Mouse (Mus musculus) stomach, embryonic 16.5 days (tissue): ENCODE results near the gene Ptpn14. TPM values are rescaled to one million over a fixed set of nuclear protein-coding genes. Genes with fewer than 3 reads are reported as not detected.
A peak's percentile ranks its signal among the peaks of the same experiment; 100 is the strongest.
"Not testable (repeated sequence)": the region's sequence is repeated elsewhere in the genome, so short reads cannot be mapped to it uniquely, and the experiment has no call there.

Source experiments
- ATAC-seq: fragments of 200-750 bp; cut with Nextera tagmentation; 2 replicates; pipeline ENCODE4 v1.8.0; 2017; ENCODE audit warnings: moderate number of reproducible peaks, moderate TSS enrichment; ENCODE audit not compliant: insufficient read depth, low FRiP score
- H3K27ac ChIP-seq: fragments of 300-500 bp; sonication (generic); 2 replicates; pipeline ENCODE4 v1.5.1; 2014; ENCODE audit warnings: low read length
- H3K27me3 ChIP-seq: fragments of 300-500 bp; sonication (generic); 2 replicates; pipeline ENCODE4 v1.6.1; 2014; ENCODE audit warnings: low read length, control low read depth, mixed read lengths; ENCODE audit not compliant: control insufficient read depth, insufficient read depth
- H3K36me3 ChIP-seq: fragments of 300-500 bp; sonication (generic); 2 replicates; pipeline ENCODE4 v1.6.1; 2014; ENCODE audit warnings: low read length; ENCODE audit not compliant: control insufficient read depth, insufficient read depth
- H3K4me1 ChIP-seq: fragments of 300-500 bp; sonication (generic); 2 replicates; pipeline ENCODE4 v1.6.1; 2014; ENCODE audit warnings: low read length, control low read depth, mixed read lengths; ENCODE audit not compliant: control insufficient read depth, insufficient read depth
- H3K4me2 ChIP-seq: fragments of 300-500 bp; sonication (generic); 2 replicates; pipeline ENCODE4 v1.6.1; 2014; ENCODE audit warnings: low read depth, low read length, mixed read lengths
- H3K4me3 ChIP-seq: fragments of 300-500 bp; sonication (generic); replicated peaks from 2 replicates; pipeline ENCODE4 v1.5.1; 2014; ENCODE audit warnings: mild to moderate bottlenecking, low read length
- H3K9ac ChIP-seq: fragments of 300-500 bp; sonication (generic); 2 replicates; pipeline ENCODE4 v1.6.1; 2014; ENCODE audit warnings: low read length
- H3K9me3 ChIP-seq: fragments of 300-500 bp; sonication (generic); replicated peaks from 2 replicates; pipeline ENCODE4 v1.6.1; 2016; ENCODE audit warnings: low read length, control low read depth; ENCODE audit not compliant: control insufficient read depth
- WGBS: fragments of 180-500 bp; shearing (Covaris S2); extraction: QIAGEN DNeasy Blood & Tissue Kit; methylation state at CpG from one replicate; pipeline ENCODE4 v1.1.7; 2014; 5-methylcytosine and 5-hydroxymethylcytosine counted together
- polyA plus RNA-seq: library from polyadenylated mRNA; unstranded; fragments of >200 nt; fragmentation: Nextera tagmentation; extraction: Ambion mirVana; gene quantifications from 2 replicates; pipeline ENCODE4 v1.2.1, GENCODE M21; 2015

Gene Ptpn14
- polyA plus RNA-seq: 8.4 and 8.7 TPM in 2 replicates

DNA sequence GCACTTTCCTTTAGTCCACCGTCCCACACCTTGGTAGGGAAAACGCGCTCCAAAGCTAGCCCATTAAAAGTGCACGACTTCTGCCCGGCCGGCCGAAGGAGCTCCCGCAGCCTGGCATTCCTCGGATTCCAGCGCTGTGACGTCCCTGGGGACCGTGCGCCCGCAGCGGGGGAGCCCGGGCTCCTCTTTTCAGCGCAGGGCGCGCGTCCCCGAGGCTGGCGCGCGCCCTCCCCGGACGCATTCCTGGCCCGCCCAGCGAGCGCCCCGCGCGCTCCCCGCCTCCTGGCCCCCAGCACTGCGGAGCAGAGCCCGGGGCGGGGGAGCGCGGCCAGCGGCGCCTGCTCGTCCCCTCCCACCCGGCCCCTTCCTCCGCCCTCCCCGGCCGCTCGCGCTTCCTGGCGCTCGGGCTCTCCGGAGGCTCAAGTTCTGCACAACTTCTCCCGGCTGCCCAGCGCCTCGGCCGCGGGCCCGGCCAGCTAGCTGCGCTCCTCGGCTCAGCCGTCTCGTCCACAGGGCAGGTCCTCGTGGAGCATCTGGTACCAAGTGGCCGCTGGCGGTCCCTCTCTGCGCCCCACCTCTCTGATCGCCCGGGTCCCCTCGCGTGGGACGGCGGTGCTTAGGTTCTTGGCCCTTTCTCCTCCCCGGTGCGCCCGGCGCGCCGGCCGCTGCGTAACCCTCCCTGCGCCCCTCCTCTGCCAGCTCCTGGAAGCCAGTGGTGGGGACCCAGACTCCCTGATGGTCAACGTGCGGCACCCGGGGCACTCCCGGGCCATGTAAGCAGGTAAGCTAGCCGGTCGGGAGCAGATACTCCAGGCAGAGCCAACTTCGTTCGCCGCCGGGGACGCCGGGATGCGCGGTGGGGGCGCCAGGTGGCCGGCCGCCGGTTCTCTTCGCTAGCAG is at the start of gene Ptpn14:
TSS of gene Ptpn14 (plus strand) at position 385 of the 900 bp plus-strand sequence.
- Histone ChIP-seq H3K9ac (peak within 1 kb of the TSS; percentile 96), H3K27me3 (no peaks in the 10 kb centered on the region), H3K4me2 (peak within 1 kb of the TSS; percentile 85), H3K4me1 (peaks cover 35% of the 10 kb centered on the region), H3K36me3 (no peaks in the 10 kb centered on the region), H3K9me3 (no peaks in the 10 kb centered on the region), H3K27ac (peak within 1 kb of the TSS; percentile 99), H3K4me3 (peak within 1 kb of the TSS; percentile 98)
- peak; percentile 95 for ATAC-seq
- under 1% methylated on average over 89 of the region's 98 CpGs for WGBS

DNA sequence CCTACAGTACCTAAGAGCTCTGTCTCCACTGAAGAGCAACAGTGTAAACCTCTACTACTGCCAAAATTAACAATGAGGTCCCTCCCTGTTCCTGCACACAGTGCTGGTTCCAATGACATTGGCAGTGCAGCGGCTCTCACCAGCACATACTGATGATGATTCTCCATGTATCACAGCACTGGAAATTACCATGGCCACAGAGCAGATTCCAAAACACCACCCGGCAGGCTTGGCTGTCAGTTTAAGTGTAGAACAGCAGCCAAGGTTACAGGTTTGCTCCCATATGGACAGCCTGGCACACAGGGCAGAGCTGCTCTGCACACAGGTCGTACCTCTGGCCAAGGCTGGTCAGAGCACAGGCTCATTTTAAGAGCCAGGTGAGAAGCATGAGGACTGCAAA is 48.5 kb upstream of the Ptpn14 start:
- H3K9me3 ChIP-seq: no peaks in the 10 kb centered on the region
- H3K4me2 ChIP-seq: no peak overlapping the region
- no peaks in the 10 kb centered on the region for H3K4me1 ChIP-seq
- no peak overlapping the region for H3K4me3 ChIP-seq
- H3K9ac ChIP-seq: no peak overlapping the region
- H3K36me3 ChIP-seq: peaks cover 36% of the 10 kb centered on the region
- no peak overlapping the region for H3K27ac ChIP-seq
- H3K27me3 ChIP-seq: no peaks in the 10 kb centered on the region
- no peak for ATAC-seq
- 93% methylated on average over 3 of the region's 3 CpGs for WGBS

DNA sequence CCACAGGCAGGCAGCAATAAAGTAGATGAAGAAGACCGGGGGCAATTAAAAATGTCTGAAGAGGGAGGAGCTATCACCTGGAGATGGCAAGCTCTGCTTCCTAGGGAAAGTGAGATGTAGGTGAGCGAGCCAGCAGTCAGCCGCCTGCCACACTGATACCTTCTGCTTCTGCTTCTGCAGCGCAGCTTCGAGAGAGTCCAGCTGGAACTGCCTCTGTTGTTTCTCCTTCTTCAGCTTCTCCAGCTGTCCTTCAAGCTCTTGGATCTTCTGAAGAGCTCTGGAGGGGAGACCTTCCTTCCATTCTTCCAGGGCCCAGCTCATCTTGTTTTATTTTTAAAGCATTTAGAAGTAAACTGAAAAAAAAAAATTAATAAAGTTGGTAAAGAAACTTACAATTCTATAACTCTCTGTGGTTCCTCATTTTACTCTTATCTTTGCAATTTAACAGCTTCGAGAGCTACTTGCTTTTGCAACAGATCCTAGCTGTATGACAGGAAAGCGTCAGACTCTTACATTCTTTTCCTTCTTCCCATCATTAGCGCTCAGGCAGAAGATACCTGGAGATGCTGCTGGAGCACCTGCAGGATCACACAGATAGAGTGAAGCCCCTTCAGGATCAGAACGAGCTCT is 43.2 kb upstream of the Ptpn14 start:
- Histone ChIP-seq H3K27me3 (no peaks in the 10 kb centered on the region), H3K9me3 (no peaks in the 10 kb centered on the region), H3K4me1 (peaks cover 31% of the 10 kb centered on the region), H3K9ac (no peak overlapping the region), H3K4me2 (no peak overlapping the region), H3K27ac (no peak overlapping the region), H3K4me3 (no peak overlapping the region), H3K36me3 (peaks cover 25% of the 10 kb centered on the region)
- 91% methylated on average over 9 of the region's 9 CpGs for WGBS
- ATAC-seq: no peak

DNA sequence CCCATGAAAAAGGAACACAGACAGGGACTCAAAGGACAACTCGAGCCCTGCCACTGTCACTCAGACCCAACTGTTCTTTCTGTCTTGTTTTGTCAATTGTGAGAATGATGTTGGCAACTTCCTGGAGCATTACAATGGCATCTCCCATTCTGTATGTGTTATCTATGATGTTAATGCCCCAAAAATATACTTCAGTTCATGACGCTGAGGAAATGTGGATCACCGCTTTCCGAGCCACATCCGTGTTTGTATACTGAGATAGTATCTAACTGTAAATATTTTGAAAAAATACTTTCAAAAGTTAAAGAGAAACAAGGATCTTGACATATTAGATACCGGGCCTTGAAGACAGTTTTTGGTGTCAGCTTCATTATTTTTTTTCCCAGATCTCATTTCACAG is 42.0 kb upstream of the Ptpn14 start:
- no peak overlapping the region for H3K27ac ChIP-seq
- 67% methylated on average over 6 of the region's 6 CpGs for WGBS
- peak overlapping the region; percentile 59; the same call in 1 of the 2 replicates for H3K4me2 ChIP-seq
- ATAC-seq: no peak
- peaks cover 31% of the 10 kb centered on the region for H3K4me1 ChIP-seq
- no peaks in the 10 kb centered on the region for H3K9me3 ChIP-seq
- peak overlapping the region; percentile 27; the same call in 1 of the 2 replicates for H3K4me3 ChIP-seq
- no peak overlapping the region for H3K9ac ChIP-seq
- peaks cover 25% of the 10 kb centered on the region; the same call in 1 of the 2 replicates for H3K36me3 ChIP-seq
- no peaks in the 10 kb centered on the region for H3K27me3 ChIP-seq

DNA sequence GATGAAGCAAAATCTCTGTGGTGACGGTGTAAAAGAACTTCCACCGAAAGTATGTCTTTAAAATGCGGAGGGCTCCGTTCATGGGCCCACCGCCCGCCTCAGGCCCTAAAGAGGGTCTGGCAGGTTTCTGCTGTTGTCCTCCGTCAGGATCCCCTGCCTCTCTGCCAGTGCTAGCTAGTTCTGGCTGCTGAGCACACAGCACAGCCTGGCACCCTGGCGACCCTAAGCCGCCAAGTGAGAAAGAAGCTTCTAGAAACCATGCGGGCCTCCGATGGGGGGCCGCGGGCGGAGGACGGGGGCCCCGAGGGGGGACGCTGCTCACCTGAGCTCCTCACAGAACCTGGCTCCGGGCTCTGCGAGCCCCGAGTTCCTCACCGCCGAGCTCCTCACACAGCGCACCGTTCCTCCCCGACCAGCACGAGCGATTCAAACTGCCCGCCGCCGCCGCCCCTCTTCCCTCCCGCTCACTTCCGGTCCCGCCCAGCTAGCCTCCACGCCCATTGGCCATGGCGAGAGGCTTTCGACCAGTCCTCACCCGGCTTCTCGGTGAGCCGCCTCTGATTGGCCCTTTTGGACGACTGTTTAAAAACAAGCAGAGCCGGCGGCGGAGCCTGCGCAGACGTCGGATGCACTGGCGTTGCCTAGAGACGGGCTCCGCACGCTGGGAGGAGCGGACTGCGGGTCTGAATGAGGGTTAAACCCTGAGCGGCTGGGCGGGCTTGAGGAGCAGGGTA is 40.2 kb upstream of the Ptpn14 start, which contains the start of gene Cenpf:
TSS of gene Cenpf (minus strand) at position 433 of the 734 bp plus-strand sequence.
- H3K9ac ChIP-seq: peak within 1 kb of the TSS; percentile 71
- H3K4me3 ChIP-seq: peak within 1 kb of the TSS; percentile 68
- no peak within 1 kb of the TSS for H3K27ac ChIP-seq
- WGBS: under 1% methylated on average over 54 of the region's 55 CpGs
- peak; percentile 100 for ATAC-seq
- no peaks in the 10 kb centered on the region for H3K27me3 ChIP-seq
- H3K9me3 ChIP-seq: no peaks in the 10 kb centered on the region
- peaks cover 31% of the 10 kb centered on the region for H3K4me1 ChIP-seq
- H3K4me2 ChIP-seq: peak within 1 kb of the TSS; percentile 69
- peaks cover 13% of the 10 kb centered on the region; the same call in 1 of the 2 replicates for H3K36me3 ChIP-seq

DNA sequence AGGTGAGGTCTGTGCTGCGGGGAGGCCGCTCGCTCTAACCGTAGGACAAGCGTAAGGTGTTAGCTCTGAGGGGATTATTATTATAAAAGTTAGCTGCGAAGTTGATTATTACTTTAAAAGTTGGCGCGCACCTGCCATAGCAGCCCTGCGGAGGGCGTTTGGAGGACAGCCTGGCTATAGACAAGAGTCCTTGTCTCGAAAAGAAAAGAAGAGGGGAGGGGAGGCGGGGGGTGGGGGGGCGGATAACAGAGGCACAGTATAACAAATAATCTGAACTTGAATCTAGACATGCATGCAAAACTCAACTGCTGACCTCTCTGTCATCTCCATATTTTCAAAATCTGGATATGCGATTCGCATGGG is 39.7 kb upstream of the Ptpn14 start:
- H3K27me3 ChIP-seq: no peaks in the 10 kb centered on the region
- H3K9me3 ChIP-seq: no peaks in the 10 kb centered on the region
- peak overlapping the region; percentile 67 for H3K9ac ChIP-seq
- H3K36me3 ChIP-seq: 0 out of 2 replicates have a peak, but pooled peaks cover 10% of the 10 kb centered on the region
- ATAC-seq: no peak
- no peak overlapping the region for H3K27ac ChIP-seq
- peak overlapping the region; percentile 68 for H3K4me3 ChIP-seq
- peak overlapping the region; percentile 69 for H3K4me2 ChIP-seq
- peaks cover 31% of the 10 kb centered on the region for H3K4me1 ChIP-seq
- WGBS: under 1% methylated on average over 15 of the region's 15 CpGs

DNA sequence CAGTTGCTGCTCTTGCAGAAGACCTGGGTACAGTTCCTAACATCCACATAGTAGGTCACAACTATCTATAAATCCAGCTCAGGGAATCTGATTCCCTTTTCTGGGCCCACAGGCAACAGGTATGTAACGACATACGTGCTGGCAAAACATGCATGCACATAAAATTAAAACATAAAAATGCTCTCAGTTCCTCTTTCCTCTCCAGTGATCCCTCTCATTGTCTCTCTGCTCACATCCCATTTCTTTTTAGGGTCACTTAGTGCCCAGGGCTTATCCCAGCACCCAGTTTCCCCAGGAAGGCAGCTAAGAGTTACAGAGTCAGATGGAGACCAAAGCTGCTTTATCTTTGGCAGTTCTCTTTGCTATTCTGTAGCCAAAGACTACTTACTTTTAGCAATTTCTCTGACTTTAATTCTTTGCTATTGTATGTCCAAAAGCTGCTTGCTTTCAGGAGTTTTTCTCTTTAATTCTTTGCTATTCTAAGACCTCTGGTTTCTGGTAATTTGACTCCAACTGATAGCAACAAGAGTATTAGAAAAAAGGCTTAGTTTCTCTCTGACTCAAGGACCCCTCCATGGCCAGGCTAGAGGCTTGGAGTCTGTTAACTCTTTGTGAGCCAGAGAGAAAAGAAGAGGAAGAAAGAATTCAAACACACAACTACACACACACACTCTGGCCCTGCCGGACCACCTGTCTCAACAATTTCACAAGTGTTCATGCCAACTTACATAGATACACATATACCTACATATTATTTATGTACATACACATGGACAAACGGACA is 38.8 kb upstream of the Ptpn14 start:
- H3K4me2 ChIP-seq: peak overlapping the region; percentile 69
- H3K9ac ChIP-seq: 0 out of 2 replicates have a peak overlapping the region, but pooled peaks have one; percentile 26
- H3K27ac ChIP-seq: no peak overlapping the region
- H3K36me3 ChIP-seq: 0 out of 2 replicates have a peak, but pooled peaks cover 4% of the 10 kb centered on the region
- 38% methylated on average over 4 of the region's 4 CpGs for WGBS
- peaks cover 31% of the 10 kb centered on the region for H3K4me1 ChIP-seq
- no peaks in the 10 kb centered on the region for H3K9me3 ChIP-seq
- ATAC-seq: no peak
- peak overlapping the region; percentile 68 for H3K4me3 ChIP-seq
- H3K27me3 ChIP-seq: no peaks in the 10 kb centered on the region

DNA sequence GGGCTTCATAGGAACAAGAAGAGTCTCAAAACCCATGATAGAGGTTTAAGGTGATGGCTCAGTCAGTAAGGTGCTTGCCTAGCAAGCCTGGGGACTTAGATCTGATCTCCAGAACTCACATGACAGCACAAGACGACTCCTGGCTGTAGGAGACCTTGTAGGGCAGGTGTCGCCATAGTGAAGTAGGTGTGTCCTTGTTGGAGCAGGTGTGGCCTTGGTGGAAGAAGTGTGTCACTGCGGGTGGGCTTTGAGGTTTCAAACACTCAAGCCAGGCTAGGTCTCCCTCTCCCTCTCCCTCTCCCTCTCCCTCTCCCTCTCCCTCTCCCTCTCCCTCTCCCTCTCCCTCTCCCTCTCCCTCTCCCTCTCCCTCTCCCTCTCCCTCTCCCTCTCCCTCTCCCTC is 35.6 kb upstream of the Ptpn14 start:
- peaks cover 14% of the 10 kb centered on the region for H3K4me1 ChIP-seq
- ATAC-seq, H3K9me3 ChIP-seq: not testable (repeated sequence)

More for the DNA sequence above, 35.6 kb upstream of the Ptpn14 start:
- H3K36me3 ChIP-seq, H3K4me2 ChIP-seq, H3K4me3 ChIP-seq, H3K27me3 ChIP-seq, H3K27ac ChIP-seq, H3K9ac ChIP-seq: not testable (repeated sequence)
- 38% methylated on average over 3 of the region's 3 CpGs for WGBS
